Mouse (Mus musculus): ENCODE measurements around the gene Meis3. TPM values are rescaled to one million over a fixed set of nuclear protein-coding genes. Genes with fewer than 3 reads are reported as not detected.

The Meis3 gene
- 194 and 205 TPM in 2 replicates for polyA plus RNA-seq (2016; fragmentation: Nextera tagmentation; extraction: Ambion mirVana)

GRCm38 (mm10) chr7:16174597-16175541 is at the start of gene Meis3:
Gene Meis3 (plus strand): TSS chr7:16175090.
- Histone ChIP-seq H3K4me2 (replicated peaks) (peak within 1 kb of the TSS; percentile 77), H3K4me3 (peak within 1 kb of the TSS; percentile 72), H3K9me3 (no peaks in the 10 kb centered on the region), H3K9ac (peak within 1 kb of the TSS; percentile 85), H3K36me3 (peaks cover 28% of the 10 kb centered on the region), H3K27ac (peak within 1 kb of the TSS; percentile 92), H3K4me1 (peaks cover 53% of the 10 kb centered on the region), H3K27me3 (replicated peaks) (no peaks in the 10 kb centered on the region)
- ATAC-seq (ENCODE audit: low FRiP score, low read depth): peak; percentile 77
- under 1% methylated on average over 42 of the region's 42 CpGs for WGBS

GRCm38 (mm10) chr7:16125829-16126228 is 49.1 kb upstream of the Meis3 start:
- Histone ChIP-seq H3K36me3 (peaks cover 14% of the 10 kb centered on the region), H3K27me3 (replicated peaks) (no peaks in the 10 kb centered on the region), H3K9me3 (no peaks in the 10 kb centered on the region), H3K4me3 (no peak overlapping the region), H3K4me2 (replicated peaks) (no peak overlapping the region), H3K27ac (no peak overlapping the region), H3K9ac (no peak overlapping the region), H3K4me1 (peaks cover 15% of the 10 kb centered on the region)
- ATAC-seq (ENCODE audit: low FRiP score, low read depth): no peak
- 84% methylated on average over 9 of the region's 9 CpGs for WGBS

GRCm38 (mm10) chr7:16128344-16128743 is 46.5 kb upstream of the Meis3 start:
- H3K4me2 ChIP-seq (replicated peaks): no peak overlapping the region
- no peak overlapping the region for H3K9ac ChIP-seq
- 92% methylated on average over 6 of the region's 6 CpGs for WGBS
- no peak for ATAC-seq (ENCODE audit: low FRiP score, low read depth)
- H3K36me3 ChIP-seq: peaks cover 14% of the 10 kb centered on the region
- H3K9me3 ChIP-seq: no peaks in the 10 kb centered on the region
- peaks cover 40% of the 10 kb centered on the region for H3K4me1 ChIP-seq
- no peaks in the 10 kb centered on the region for H3K27me3 ChIP-seq (replicated peaks)
- H3K4me3 ChIP-seq: no peak overlapping the region
- no peak overlapping the region for H3K27ac ChIP-seq

DNA sequence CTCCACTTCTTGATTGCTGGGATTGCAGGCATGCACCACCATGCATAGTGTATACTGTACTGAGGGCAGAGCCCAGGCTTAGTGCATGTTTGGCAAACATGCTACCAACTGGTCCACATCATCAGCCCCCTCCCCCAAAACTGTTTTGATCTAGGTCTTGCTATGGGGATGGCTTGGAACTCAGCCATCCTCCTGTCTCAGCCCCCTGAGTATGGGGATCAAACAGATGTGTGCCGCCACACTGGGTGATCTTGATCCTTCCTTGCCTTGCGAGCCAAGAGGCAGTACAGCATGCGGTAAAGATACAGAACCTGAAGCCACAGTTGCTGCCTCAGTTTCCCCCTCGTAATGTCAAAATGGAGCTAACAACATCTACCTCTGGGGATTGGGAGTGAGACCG is 46.0 kb upstream of the Meis3 start:
- Histone ChIP-seq H3K4me1 (peaks cover 45% of the 10 kb centered on the region), H3K27ac (no peak overlapping the region), H3K4me3 (no peak overlapping the region), H3K36me3 (peaks cover 9% of the 10 kb centered on the region), H3K4me2 (replicated peaks) (peak overlapping the region; percentile 82), H3K27me3 (replicated peaks) (no peaks in the 10 kb centered on the region), H3K9me3 (no peaks in the 10 kb centered on the region), H3K9ac (no peak overlapping the region)
- no peak for ATAC-seq (ENCODE audit: low FRiP score, low read depth)
- 65% methylated on average over 5 of the region's 5 CpGs for WGBS

GRCm38 (mm10) chr7:16129421-16129845 is 45.5 kb upstream of the Meis3 start, which contains the start of gene Slc8a2:
Gene Slc8a2 (plus strand): TSS chr7:16129826.
- ATAC-seq (ENCODE audit: low FRiP score, low read depth): peak; percentile 83
- H3K27ac ChIP-seq: peak within 1 kb of the TSS; percentile 91

GRCm38 (mm10) chr7:16129846-16130691 is 44.8 kb upstream of the Meis3 start:
- Histone ChIP-seq H3K27ac (peak overlapping the region; percentile 91), H3K27me3 (replicated peaks) (no peaks in the 10 kb centered on the region), H3K4me3 (peak overlapping the region; percentile 78), H3K4me1 (peaks cover 57% of the 10 kb centered on the region), H3K9me3 (no peaks in the 10 kb centered on the region), H3K4me2 (replicated peaks) (peak overlapping the region; percentile 82), H3K36me3 (peaks cover 9% of the 10 kb centered on the region), H3K9ac (peak overlapping the region; percentile 91)
- peak; percentile 76 for ATAC-seq (ENCODE audit: low FRiP score, low read depth)
- WGBS: under 1% methylated on average over 35 of the region's 38 CpGs

More at GRCm38 (mm10) chr7:16129421-16129845, 45.5 kb upstream of the Meis3 start, which contains the start of gene Slc8a2:
- Histone ChIP-seq H3K4me3 (peak within 1 kb of the TSS; percentile 78), H3K9ac (peak within 1 kb of the TSS; percentile 91), H3K4me1 (peaks cover 51% of the 10 kb centered on the region), H3K4me2 (replicated peaks) (peak within 1 kb of the TSS; percentile 82), H3K9me3 (no peaks in the 10 kb centered on the region), H3K36me3 (peaks cover 9% of the 10 kb centered on the region), H3K27me3 (replicated peaks) (no peaks in the 10 kb centered on the region)
- WGBS: 3% methylated on average over 12 of the region's 12 CpGs

DNA sequence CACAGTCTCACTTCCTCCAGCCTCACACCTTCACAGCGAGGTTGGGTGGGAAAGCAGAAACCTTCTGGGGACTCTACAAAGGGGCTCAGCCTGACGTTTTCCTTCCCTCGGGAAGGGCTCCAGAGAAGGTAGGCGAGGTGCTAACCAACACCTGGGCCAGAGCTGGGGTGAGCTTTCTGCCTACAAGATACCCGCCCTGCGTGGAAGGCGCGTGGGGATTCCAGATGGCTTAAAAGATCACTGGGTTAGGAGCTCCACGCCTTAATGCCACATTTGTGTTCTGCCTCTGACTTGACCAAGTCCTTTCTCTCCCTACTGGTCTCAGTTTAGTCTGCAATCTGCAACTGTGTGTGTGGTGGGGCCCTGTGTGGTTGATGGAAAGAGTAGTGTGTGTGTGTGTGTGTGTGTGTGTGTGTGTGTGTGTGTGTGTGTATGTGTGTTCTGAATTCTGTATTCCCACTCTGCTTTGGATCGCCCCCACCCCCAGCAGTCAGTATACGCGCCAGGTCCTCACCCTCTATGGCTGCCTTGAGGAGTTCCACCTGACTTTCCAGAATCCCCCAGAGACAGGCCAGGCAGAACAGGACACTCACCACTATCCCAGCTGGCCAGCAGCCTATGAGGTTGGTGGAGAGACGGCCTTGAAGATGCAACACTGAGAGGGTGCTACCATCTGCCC is 43.8 kb upstream of the Meis3 start:
- H3K36me3 ChIP-seq: 0 out of 2 replicates have a peak, but pooled peaks cover under 1% of the 10 kb centered on the region
- H3K4me2 ChIP-seq (replicated peaks): peak overlapping the region; percentile 82
- no peak for ATAC-seq (ENCODE audit: low FRiP score, low read depth)
- no peaks in the 10 kb centered on the region for H3K9me3 ChIP-seq
- peak overlapping the region; percentile 91 for H3K9ac ChIP-seq
- H3K27ac ChIP-seq: peak overlapping the region; percentile 17; the same call in 1 of the 2 replicates
- H3K4me3 ChIP-seq: peak overlapping the region; percentile 78
- H3K4me1 ChIP-seq: peaks cover 58% of the 10 kb centered on the region
- no peaks in the 10 kb centered on the region for H3K27me3 ChIP-seq (replicated peaks)
- 40% methylated on average over 13 of the region's 13 CpGs for WGBS

GRCm38 (mm10) chr7:16132161-16132581 is 42.7 kb upstream of the Meis3 start:
- H3K4me3 ChIP-seq: peak overlapping the region; percentile 78; the same call in 1 of the 2 replicates
- H3K27me3 ChIP-seq (replicated peaks): no peaks in the 10 kb centered on the region
- no peaks in the 10 kb centered on the region for H3K36me3 ChIP-seq
- H3K4me1 ChIP-seq: peaks cover 62% of the 10 kb centered on the region
- H3K9ac ChIP-seq: peak overlapping the region; percentile 30; the same call in 1 of the 2 replicates
- no peak overlapping the region for H3K27ac ChIP-seq
- H3K9me3 ChIP-seq: no peaks in the 10 kb centered on the region
- H3K4me2 ChIP-seq (replicated peaks): peak overlapping the region; percentile 82
- WGBS: 18% methylated on average over 7 of the region's 7 CpGs
- no peak for ATAC-seq (ENCODE audit: low FRiP score, low read depth)

DNA sequence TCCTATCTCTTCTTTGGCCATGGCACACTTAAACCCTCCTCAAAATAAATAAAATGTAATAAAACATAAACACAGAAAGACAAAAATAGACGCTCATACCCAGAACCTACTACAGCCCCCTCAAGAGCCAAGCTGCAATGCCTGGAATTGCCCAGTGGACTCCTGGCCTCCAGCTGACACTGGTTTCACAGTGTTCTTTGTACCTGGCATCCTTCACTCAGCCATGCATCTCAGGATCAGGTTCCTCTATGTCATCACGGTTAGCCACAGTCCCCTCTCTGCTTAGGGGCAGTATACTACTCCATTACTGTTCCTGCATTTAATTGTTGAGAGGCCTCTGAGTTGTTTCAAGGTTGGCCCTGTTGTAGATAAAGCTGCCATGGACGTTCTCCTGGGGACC is 42.0 kb upstream of the Meis3 start:
- no peak overlapping the region for H3K27ac ChIP-seq
- H3K9me3 ChIP-seq: no peaks in the 10 kb centered on the region
- WGBS: 79% methylated on average over 3 of the region's 3 CpGs
- H3K36me3 ChIP-seq: no peaks in the 10 kb centered on the region
- ATAC-seq (ENCODE audit: low FRiP score, low read depth): no peak
- no peak overlapping the region for H3K9ac ChIP-seq
- peak overlapping the region; percentile 82 for H3K4me2 ChIP-seq (replicated peaks)
- H3K4me3 ChIP-seq: no peak overlapping the region
- peaks cover 66% of the 10 kb centered on the region for H3K4me1 ChIP-seq
- H3K27me3 ChIP-seq (replicated peaks): no peaks in the 10 kb centered on the region

DNA sequence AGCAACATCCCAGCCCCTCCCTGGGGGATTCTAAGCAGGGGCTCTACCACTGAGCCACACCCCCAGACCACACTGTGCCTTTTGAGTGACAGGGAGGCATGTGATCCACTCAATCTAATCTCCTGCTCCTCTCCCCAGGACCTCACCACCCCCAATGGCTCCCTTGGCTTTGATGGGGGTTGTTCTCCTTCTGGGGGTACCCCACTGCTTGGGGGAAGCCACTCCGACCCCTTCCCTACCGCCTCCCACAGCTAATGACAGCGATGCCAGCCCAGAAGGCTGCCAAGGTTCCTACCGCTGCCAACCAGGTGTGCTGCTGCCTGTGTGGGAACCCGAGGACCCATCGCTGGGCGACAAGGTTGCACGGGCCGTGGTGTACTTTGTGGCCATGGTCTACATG is 41.2 kb upstream of the Meis3 start:
- Histone ChIP-seq H3K27ac (peak overlapping the region; percentile 64; the same call in 1 of the 2 replicates), H3K4me3 (no peak overlapping the region), H3K9me3 (no peaks in the 10 kb centered on the region), H3K27me3 (replicated peaks) (no peaks in the 10 kb centered on the region), H3K4me1 (peaks cover 69% of the 10 kb centered on the region), H3K9ac (no peak overlapping the region), H3K4me2 (replicated peaks) (peak overlapping the region; percentile 82), H3K36me3 (no peaks in the 10 kb centered on the region)
- WGBS: 95% methylated on average over 9 of the region's 9 CpGs
- ATAC-seq (ENCODE audit: low FRiP score, low read depth): no peak

DNA sequence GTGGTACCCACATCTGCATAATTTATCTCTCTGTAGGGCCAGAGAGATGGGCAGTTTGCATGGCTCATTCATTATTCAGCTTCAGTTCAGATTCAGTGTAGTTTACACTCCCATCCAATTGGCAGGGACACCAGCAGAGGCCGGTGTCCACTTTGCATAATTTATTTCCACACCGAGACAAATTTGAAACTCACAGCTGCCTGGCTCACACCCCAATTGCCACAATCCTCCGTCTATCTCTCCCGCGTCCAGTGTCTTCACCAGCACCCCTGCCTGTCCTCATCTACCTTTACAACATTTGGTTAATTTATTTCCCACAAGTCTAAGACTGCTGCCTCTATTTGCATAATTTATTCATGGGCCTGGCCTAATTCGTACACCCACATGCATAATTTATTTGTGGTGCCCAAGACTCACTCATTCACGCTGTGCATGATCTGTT is 39.9 kb upstream of the Meis3 start:
- ATAC-seq (ENCODE audit: low FRiP score, low read depth): peak; percentile 67
- H3K4me2 ChIP-seq (replicated peaks): peak overlapping the region; percentile 82
- no peak overlapping the region for H3K9ac ChIP-seq
- peaks cover 59% of the 10 kb centered on the region for H3K4me1 ChIP-seq
- H3K27ac ChIP-seq: no peak overlapping the region
- peaks cover 6% of the 10 kb centered on the region for H3K36me3 ChIP-seq
- H3K27me3 ChIP-seq (replicated peaks): no peaks in the 10 kb centered on the region
- H3K9me3 ChIP-seq: no peaks in the 10 kb centered on the region
- no peak overlapping the region for H3K4me3 ChIP-seq
- 25% methylated on average over 7 of the region's 7 CpGs for WGBS

All from neural tube, embryonic 12.5 days (tissue).